Mouse (Mus musculus) stomach, postnatal 0 days (tissue): Measurements from ENCODE around the gene Bbx. TPM values are rescaled to one million over a fixed set of nuclear protein-coding genes. Genes with fewer than 3 reads are reported as not detected.

Source experiments
- ATAC-seq: fragments of 200-750 bp; cut with Nextera tagmentation; 2 replicates; pipeline ENCODE4 v1.8.0; 2017; ENCODE audit not compliant: low FRiP score, low TSS enrichment
- DNase-seq: peaks from one replicate; pipeline ENCODE4 v3.0.0-alpha.2; 2016; ENCODE audit warnings: low spot score
- H3K27ac ChIP-seq: fragments of 300-500 bp; sonication (generic); replicated peaks from 2 replicates; pipeline ENCODE4 v1.5.1; 2014; ENCODE audit warnings: mild to moderate bottlenecking, control low read depth
- H3K27me3 ChIP-seq: fragments of 300-500 bp; sonication (generic); 2 replicates; pipeline ENCODE4 v1.6.1; 2014; ENCODE audit warnings: low read length; ENCODE audit not compliant: control insufficient read depth, insufficient read depth
- H3K36me3 ChIP-seq: fragments of 300-500 bp; sonication (generic); 2 replicates; pipeline ENCODE4 v1.6.1; 2014; ENCODE audit warnings: low read length, mixed read lengths; ENCODE audit not compliant: control insufficient read depth, insufficient read depth
- H3K4me1 ChIP-seq: fragments of 300-500 bp; sonication (generic); replicated peaks from 2 replicates; pipeline ENCODE4 v1.6.1; 2014; ENCODE audit warnings: antibody characterized with exemption; ENCODE audit not compliant: control insufficient read depth, insufficient read depth
- H3K4me2 ChIP-seq: fragments of 300-500 bp; sonication (generic); replicated peaks from 2 replicates; pipeline ENCODE4 v1.6.1; 2014; ENCODE audit warnings: low read depth, mild to moderate bottlenecking, control low read depth, moderate library complexity
- H3K4me3 ChIP-seq: fragments of 300-500 bp; sonication (generic); 2 replicates; pipeline ENCODE4 v1.5.1; 2014; ENCODE audit warnings: low read depth, low read length, control low read depth
- H3K9ac ChIP-seq: fragments of 300-500 bp; sonication (generic); 2 replicates; pipeline ENCODE4 v1.6.1; 2014; ENCODE audit warnings: mild to moderate bottlenecking, low read length, control low read depth, mixed read lengths
- H3K9me3 ChIP-seq: fragments of 300-500 bp; sonication (generic); 2 replicates; pipeline ENCODE4 v1.6.1; 2016; ENCODE audit warnings: low read length; ENCODE audit not compliant: control insufficient read depth
- CTCF ChIP-seq: IDR thresholded peaks from 2 replicates; pipeline ENCODE4 v1.5.1; 2016; ENCODE audit warnings: antibody characterized with exemption, low read depth, mild to moderate bottlenecking, moderate library complexity
- EP300 ChIP-seq: optimal IDR thresholded peaks from 2 replicates; pipeline ENCODE3; 2016; ENCODE audit warnings: antibody characterized with exemption
- WGBS: fragments of 180-500 bp; shearing (Covaris S2); extraction: QIAGEN DNeasy Blood & Tissue Kit; methylation state at CpG from one replicate; pipeline ENCODE4 v1.1.7; 2014; 5-methylcytosine and 5-hydroxymethylcytosine counted together
- polyA plus RNA-seq: library from polyadenylated mRNA; unstranded; fragments of >200 nt; fragmentation: Nextera tagmentation; extraction: Ambion mirVana; gene quantifications from 2 replicates; pipeline ENCODE4 v1.2.1, GENCODE M21; 2015

Gene Bbx
- polyA plus RNA-seq, 1 experiment from 2014 or later, result 17.9 TPM

- 47% methylated on average over 4 of the region's 4 CpGs for WGBS
- DNase-seq, result no peak
- H3K27ac ChIP-seq, result no peak overlapping the region
- TF ChIP-seq EP300, result no peak
- no peak for TF ChIP-seq CTCF
- H3K9me3 ChIP-seq, result no peaks in the 10 kb centered on the region
- no peak overlapping the region for H3K4me2 ChIP-seq
- H3K27me3 ChIP-seq, result no peaks in the 10 kb centered on the region
- H3K36me3 ChIP-seq, result peaks cover 12% of the 10 kb centered on the region
- H3K9ac ChIP-seq, result no peak overlapping the region
- H3K4me3 ChIP-seq, result no peak overlapping the region
- ATAC-seq, result no peak
- no peaks in the 10 kb centered on the region for H3K4me1 ChIP-seq
Observed at GRCm38 (mm10) chr16:50196118-50196517, 236.1 kb downstream of the Bbx start.

GRCm38 (mm10) chr16:50192626-50193025, 239.6 kb downstream of the Bbx start:
- Histone ChIP-seq H3K4me2 (no peak overlapping the region), H3K36me3 (no peaks in the 10 kb centered on the region), H3K4me1 (no peaks in the 10 kb centered on the region), H3K27me3 (no peaks in the 10 kb centered on the region), H3K9ac (no peak overlapping the region), H3K27ac (no peak overlapping the region), H3K4me3 (no peak overlapping the region), H3K9me3 (no peaks in the 10 kb centered on the region)
- WGBS, result 100% methylated on average over 1 of the region's 1 CpGs
- no peak for ATAC-seq
- no peak for DNase-seq
- TF ChIP-seq CTCF (no peak), EP300 (no peak)

DNA sequence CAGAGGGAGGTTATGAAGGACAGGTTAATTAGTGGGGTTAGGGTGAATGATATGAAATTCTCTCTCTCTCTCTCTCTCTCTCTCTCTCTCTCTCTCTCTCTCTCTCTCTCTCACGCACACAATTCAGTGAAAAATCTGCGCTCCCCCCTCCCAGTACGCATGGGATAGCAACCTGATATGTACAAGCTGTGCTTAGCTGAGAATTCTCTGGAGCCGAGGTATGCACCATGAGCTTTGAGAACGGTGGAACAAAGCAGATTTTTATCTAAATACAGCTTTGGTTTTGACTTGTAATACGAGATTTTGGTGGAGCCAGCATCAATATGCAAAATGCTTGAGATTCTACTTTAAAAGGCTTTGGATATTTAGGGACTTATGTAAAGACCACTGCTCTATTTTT, 243.1 kb downstream of the Bbx start:
- WGBS, result 27% methylated on average over 6 of the region's 6 CpGs
- no peaks in the 10 kb centered on the region for H3K27me3 ChIP-seq
- no peaks in the 10 kb centered on the region for H3K9me3 ChIP-seq
- no peak overlapping the region for H3K4me2 ChIP-seq
- DNase-seq (no peak), ATAC-seq (no peak)
- no peak overlapping the region for H3K4me3 ChIP-seq
- H3K4me1 ChIP-seq, result no peaks in the 10 kb centered on the region
- H3K9ac ChIP-seq, result no peak overlapping the region
- no peak for TF ChIP-seq CTCF
- no peak for TF ChIP-seq EP300
- no peak overlapping the region for H3K27ac ChIP-seq
- no peaks in the 10 kb centered on the region for H3K36me3 ChIP-seq

- no peak overlapping the region for H3K4me3 ChIP-seq
Observed at GRCm38 (mm10) chr16:50186604-50187003, 245.6 kb downstream of the Bbx start.

GRCm38 (mm10) chr16:50185041-50185440, 247.1 kb downstream of the Bbx start:
- no peak overlapping the region for H3K9ac ChIP-seq
- no peaks in the 10 kb centered on the region for H3K36me3 ChIP-seq
- no peaks in the 10 kb centered on the region for H3K4me1 ChIP-seq
- ATAC-seq (peak; percentile 79), DNase-seq (peak; percentile 82)
- no peak overlapping the region for H3K4me2 ChIP-seq
- TF ChIP-seq CTCF, result no peak
- no peak for TF ChIP-seq EP300
- H3K9me3 ChIP-seq, result no peaks in the 10 kb centered on the region
- H3K27ac ChIP-seq, result no peak overlapping the region
- no peaks in the 10 kb centered on the region for H3K27me3 ChIP-seq
- WGBS, result 12% methylated on average over 5 of the region's 5 CpGs
- no peak overlapping the region for H3K4me3 ChIP-seq

More at GRCm38 (mm10) chr16:50186604-50187003, 245.6 kb downstream of the Bbx start:
- ATAC-seq (no peak), DNase-seq (no peak)
- Histone ChIP-seq H3K4me2 (no peak overlapping the region), H3K9me3 (no peaks in the 10 kb centered on the region), H3K9ac (no peak overlapping the region), H3K4me1 (no peaks in the 10 kb centered on the region), H3K36me3 (no peaks in the 10 kb centered on the region), H3K27me3 (no peaks in the 10 kb centered on the region), H3K27ac (no peak overlapping the region)
- TF ChIP-seq CTCF (no peak), EP300 (no peak)
- 67% methylated on average over 6 of the region's 6 CpGs for WGBS

DNA sequence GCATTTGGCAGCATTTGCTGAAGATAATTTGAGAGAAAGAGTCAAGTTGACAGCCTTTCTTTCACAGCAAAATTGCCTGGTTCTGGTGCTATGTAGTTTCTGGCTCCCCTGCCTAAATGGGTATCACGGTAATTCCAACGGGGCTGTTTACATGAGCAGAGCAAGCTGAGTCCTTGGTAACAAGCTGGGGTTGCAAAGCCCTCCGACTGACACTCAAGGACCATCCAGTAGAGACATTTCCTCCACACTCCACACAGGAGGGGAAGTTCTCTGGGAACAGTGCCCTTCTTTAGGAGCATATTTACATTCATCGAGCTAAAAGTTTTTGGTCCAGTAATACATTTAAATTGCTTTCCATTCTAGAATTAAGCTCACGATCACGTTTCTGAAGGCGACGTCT, 249.2 kb downstream of the Bbx start:
- no peaks in the 10 kb centered on the region for H3K27me3 ChIP-seq
- DNase-seq, result no peak
- no peaks in the 10 kb centered on the region for H3K4me1 ChIP-seq
- TF ChIP-seq EP300 (no peak), CTCF (no peak)
- H3K9ac ChIP-seq, result no peak overlapping the region
- H3K27ac ChIP-seq, result no peak overlapping the region
- no peak overlapping the region for H3K4me3 ChIP-seq
- H3K9me3 ChIP-seq, result no peaks in the 10 kb centered on the region
- no peaks in the 10 kb centered on the region for H3K36me3 ChIP-seq
- no peak overlapping the region for H3K4me2 ChIP-seq
- no peak for ATAC-seq
- whole genome bisulfite sequencing, result 64% methylated on average over 8 of the region's 8 CpGs
